Mouse (Mus musculus) embryonic fibroblast, embryonic 13.5 days (primary cell): Measurements from ENCODE around the gene Mief1. TPM values are rescaled to one million over a fixed set of nuclear protein-coding genes. Genes with fewer than 3 reads are reported as not detected.

Source experiments
- H3K27ac ChIP-seq: 2 replicates; pipeline ENCODE4 v1.5.1; 2012; ENCODE audit warnings: low read length, control low read depth, inconsistent platforms; ENCODE audit not compliant: insufficient read depth
- H3K4me1 ChIP-seq: 2 replicates; pipeline ENCODE4 v1.6.1; 2011; ENCODE audit warnings: low read length; ENCODE audit not compliant: control insufficient read depth, insufficient read depth
- H3K4me3 ChIP-seq: 2 replicates; pipeline ENCODE4 v1.5.1; 2011; ENCODE audit warnings: mild to moderate bottlenecking, control low read depth, low read length; ENCODE audit not compliant: insufficient read depth
- CTCF ChIP-seq: IDR thresholded peaks from 2 replicates; pipeline ENCODE4 v1.5.1; 2011; ENCODE audit warnings: mild to moderate bottlenecking, control low read depth, low read length, moderate library complexity, borderline replicate concordance; ENCODE audit not compliant: insufficient read depth
- POLR2A ChIP-seq: IDR thresholded peaks from 2 replicates; pipeline ENCODE4 v1.6.1; 2011; ENCODE audit warnings: low read depth, mild to moderate bottlenecking, control low read depth, low read length, moderate library complexity
- polyA plus RNA-seq: library from polyadenylated mRNA; stranded (reverse); fragments of >200 nt; gene quantifications from 2 replicates; pipeline ENCODE4 v1.2.4, GENCODE M21; 2011; ENCODE audit warnings: low read depth; ENCODE audit not compliant: missing spikeins, insufficient read length

The Mief1 gene
- polyA plus RNA-seq, 1 experiment = 22.8 TPM

- Histone ChIP-seq H3K4me3 (peak overlapping the region; percentile 60), H3K27ac (peak overlapping the region; percentile 94), H3K4me1 (peaks cover 7% of the 10 kb centered on the region; the same call in 1 of the 2 replicates)
- no peak for TF ChIP-seq CTCF
- TF ChIP-seq POLR2A = peak; percentile 56
Measured at GRCm38 (mm10) chr15:80254207-80254606, 20.4 kb downstream of the Mief1 start.

- TF ChIP-seq CTCF (no peak), POLR2A (peak; percentile 100)
- Histone ChIP-seq H3K4me1 (peaks cover 7% of the 10 kb centered on the region; the same call in 1 of the 2 replicates), H3K4me3 (peak within 1 kb of the TSS; percentile 90), H3K27ac (peak within 1 kb of the TSS; percentile 98)
Measured at GRCm38 (mm10) chr15:80254847-80255645, 21.2 kb downstream of the Mief1 start, which contains the start of gene Atf4. Gene Atf4, plus strand, starts transcription at chr15:80255184.

DNA sequence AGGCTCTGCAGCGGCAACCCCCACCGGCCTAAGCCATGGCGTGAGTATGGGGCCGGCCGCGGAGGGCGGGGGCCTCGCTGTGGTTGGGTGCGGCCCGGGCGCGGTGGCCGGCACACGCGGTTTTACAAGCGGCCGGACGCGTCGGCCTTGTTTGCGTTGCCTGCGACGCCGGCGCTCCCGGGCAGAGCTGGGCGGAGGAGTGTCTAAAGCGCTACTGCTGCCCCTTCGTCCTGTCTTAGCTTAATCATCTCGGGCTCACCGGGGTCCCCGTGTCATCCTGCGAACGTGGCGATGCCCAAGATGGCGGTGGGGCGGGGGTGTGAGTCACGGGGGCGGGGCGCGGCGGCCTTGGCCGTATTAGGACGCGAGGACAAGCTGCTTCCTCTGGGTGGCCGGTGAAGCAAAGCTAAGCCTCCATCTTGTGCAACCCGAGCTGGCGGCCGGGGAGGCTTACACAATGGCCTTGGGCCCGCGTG, 21.9 kb downstream of the Mief1 start:
- no peak; the same call in 1 of the 2 replicates for TF ChIP-seq POLR2A
- no peak for TF ChIP-seq CTCF
- Histone ChIP-seq H3K27ac (peak overlapping the region; percentile 98), H3K4me3 (peak overlapping the region; percentile 90), H3K4me1 (peaks cover 7% of the 10 kb centered on the region; the same call in 1 of the 2 replicates)

- no peak for TF ChIP-seq CTCF
- peak; percentile 41 for TF ChIP-seq POLR2A
- Histone ChIP-seq H3K27ac (peak overlapping the region; percentile 98), H3K4me3 (peak overlapping the region; percentile 90), H3K4me1 (peaks cover 7% of the 10 kb centered on the region; the same call in 1 of the 2 replicates)
Measured at GRCm38 (mm10) chr15:80256242-80256641, 22.4 kb downstream of the Mief1 start.

GRCm38 (mm10) chr15:80256656-80257601, 23.1 kb downstream of the Mief1 start:
- TF ChIP-seq POLR2A (peak; percentile 32), CTCF (no peak)
- H3K27ac ChIP-seq = peak overlapping the region; percentile 98
- H3K4me3 ChIP-seq = peak overlapping the region; percentile 90
- H3K4me1 ChIP-seq = peaks cover 7% of the 10 kb centered on the region; the same call in 1 of the 2 replicates

DNA sequence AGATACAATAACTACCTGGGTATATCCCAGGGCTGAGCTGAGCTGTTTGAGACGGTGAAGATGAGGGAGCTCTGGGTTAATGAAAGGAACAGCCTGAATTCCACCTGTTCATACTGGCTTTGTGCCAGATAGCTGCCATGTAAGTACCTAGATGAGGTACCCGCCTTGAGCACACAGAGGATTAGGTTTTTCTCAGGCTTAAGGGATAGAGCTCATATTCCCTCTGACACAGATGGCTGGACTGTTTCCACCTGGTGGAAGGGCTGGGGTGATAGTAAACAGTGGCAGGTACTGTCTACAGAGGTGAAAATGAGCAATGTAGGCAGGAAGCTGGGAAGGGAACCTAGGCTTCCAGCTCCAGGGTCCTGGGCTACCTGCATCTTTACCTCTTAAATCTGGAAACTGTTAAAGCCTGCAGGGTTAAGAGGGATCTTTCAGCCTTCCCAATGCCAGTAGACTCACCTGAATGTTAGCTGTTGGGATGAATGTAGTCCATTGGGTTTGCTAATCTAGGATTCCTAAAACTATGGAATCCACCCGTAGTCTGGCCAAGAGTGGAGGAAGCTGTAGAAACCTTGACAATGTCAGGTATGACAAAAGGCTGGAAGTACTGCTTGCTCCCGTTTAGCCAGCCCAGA, 23.9 kb downstream of the Mief1 start:
- H3K27ac ChIP-seq = peak overlapping the region; percentile 98
- peaks cover 7% of the 10 kb centered on the region; the same call in 1 of the 2 replicates for H3K4me1 ChIP-seq
- TF ChIP-seq CTCF = no peak
- peak; percentile 64 for TF ChIP-seq POLR2A
- peak overlapping the region; percentile 90; the same call in 1 of the 2 replicates for H3K4me3 ChIP-seq

GRCm38 (mm10) chr15:80258240-80259170, 24.7 kb downstream of the Mief1 start:
- Histone ChIP-seq H3K4me3 (no peak overlapping the region), H3K27ac (peak overlapping the region; percentile 98), H3K4me1 (peaks cover 6% of the 10 kb centered on the region; the same call in 1 of the 2 replicates)
- TF ChIP-seq CTCF (no peak), POLR2A (peak; percentile 64)

DNA sequence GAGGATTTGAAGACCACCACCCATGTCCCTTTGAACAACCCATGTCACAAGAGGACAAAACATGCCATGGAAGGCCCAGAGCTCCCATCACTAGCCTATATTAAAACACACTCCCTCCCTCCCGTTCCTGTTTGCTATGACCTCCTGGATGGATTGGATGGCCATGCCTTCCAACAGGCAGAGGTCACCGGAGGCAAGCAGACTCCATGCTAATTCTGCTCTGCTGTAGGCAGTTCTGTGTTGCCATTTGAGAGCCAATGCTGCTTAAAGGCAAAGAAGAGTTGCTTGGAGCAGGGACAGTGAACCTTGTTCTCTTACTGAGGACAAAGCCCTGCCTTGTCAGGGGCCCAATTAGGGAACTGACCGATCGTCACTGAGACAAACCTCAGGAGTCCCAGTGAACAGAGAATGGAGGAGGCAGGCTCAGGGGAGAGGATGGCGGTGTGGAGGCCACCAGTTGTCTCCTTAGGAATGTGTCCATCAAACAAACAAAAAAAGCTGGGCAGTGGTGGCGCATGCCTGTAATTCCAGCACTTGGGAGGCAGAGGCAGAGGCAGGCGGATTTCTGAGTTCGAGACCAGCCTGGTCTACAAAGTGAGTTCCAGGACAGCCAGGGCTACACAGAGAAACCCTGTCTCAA, 25.7 kb downstream of the Mief1 start:
- H3K27ac ChIP-seq = no peak overlapping the region
- no peak overlapping the region for H3K4me3 ChIP-seq
- H3K4me1 ChIP-seq = peaks cover 3% of the 10 kb centered on the region; the same call in 1 of the 2 replicates
- no peak for TF ChIP-seq CTCF
- TF ChIP-seq POLR2A = no peak; the same call in 1 of the 2 replicates
